Mouse (Mus musculus) liver, adult (tissue): Measurements from ENCODE around the gene Vrk3.

Experiments
- GATA4 ChIP-seq: IDR thresholded peaks from 2 replicates; pipeline ENCODE4 v1.6.1; 2014; ENCODE audit warnings: mild to moderate bottlenecking, low read length; ENCODE audit not compliant: insufficient replicate concordance

Vrk3 gene

DNA sequence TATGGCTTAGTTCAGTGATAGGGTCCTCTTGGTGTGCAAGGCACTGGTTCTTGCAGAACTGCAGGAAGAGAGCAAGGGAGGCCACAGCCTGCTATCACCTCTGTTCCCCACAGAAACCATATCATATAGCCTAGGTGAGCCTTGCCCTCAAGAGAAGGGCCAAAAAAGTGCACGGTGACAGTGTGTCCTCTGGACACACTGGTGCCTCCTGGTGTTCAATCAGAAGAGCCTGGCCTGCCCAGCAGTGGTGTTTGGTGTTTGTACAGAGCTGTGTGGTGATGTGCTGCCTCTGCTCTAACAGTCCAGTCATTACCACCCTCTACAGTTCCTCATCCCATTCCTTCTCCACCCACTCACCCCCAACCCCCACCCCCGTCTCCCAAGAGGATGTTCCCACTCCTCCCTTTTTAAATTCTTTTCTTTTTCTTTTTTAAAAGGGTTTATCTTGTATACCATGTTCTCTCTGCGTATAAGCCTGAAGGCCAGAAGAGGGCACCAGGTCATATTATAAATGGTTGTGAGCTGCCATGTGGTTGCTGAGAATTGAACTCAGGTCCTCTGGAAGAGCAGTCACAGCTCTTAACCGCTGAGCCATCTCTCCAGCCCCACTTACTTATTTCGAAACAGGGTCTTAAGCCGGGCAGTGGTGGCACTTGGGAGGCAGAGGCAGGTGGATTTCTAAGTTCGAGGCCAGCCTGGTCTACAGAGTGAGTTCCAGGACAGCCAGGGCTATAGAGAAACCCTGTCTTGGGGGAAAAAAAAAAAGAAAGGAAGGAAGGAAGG lies 73.6 kb downstream of the Vrk3 start:
- no peak for TF ChIP-seq GATA4

DNA sequence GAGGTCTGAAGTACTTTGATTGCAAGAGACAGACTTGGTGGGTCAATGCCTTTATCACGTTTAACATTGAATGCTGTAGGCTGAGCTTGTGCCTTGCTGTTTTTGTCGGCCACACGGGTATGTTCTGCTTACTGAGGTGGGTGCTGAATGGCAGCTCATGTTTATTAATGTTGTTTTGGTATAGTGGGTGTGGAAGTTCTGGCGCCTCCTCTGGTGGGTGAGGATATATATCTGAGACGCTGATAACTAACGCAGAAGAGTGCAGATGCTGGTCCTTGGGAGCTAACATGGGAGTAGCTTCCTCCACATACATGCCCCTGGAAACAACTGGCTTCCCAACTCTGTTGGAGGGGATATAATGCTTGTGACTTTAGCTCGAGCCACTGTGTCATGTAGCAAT lies 75.2 kb downstream of the Vrk3 start:
- TF ChIP-seq GATA4, result no peak

DNA sequence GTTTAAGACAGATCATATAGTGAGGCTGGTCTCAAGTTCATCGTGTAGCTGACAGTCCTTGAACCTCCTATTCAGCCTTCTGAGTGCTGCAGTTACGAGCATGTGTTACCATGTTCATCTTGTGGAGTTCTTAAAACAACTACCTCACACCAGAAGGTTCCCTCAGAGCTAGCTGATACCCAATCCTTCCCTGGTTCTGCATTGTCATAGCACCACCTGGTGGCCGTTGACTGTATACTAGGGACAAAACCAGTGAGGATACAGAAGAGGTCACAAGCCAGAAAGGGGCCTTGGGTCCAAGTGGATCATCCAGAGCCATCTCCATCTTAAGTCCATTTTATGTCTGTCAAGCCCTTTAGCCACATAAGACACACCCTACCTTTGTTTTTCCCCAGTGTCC lies 76.7 kb downstream of the Vrk3 start:
- no peak for TF ChIP-seq GATA4

GRCm38 (mm10) chr7:44826771-44827170 lies 78.6 kb downstream of the Vrk3 start:
- TF ChIP-seq GATA4, result no peak
